Mouse (Mus musculus) liver, embryonic 11.5 days (tissue): ENCODE measurements around the gene Asphd2. TPM values are rescaled to one million over a fixed set of nuclear protein-coding genes. Genes with fewer than 3 reads are reported as not detected.

Experiments used
- ATAC-seq: fragments of 200-750 bp; cut with Nextera tagmentation; replicated peaks from 2 replicates; pipeline ENCODE4 v1.8.0; 2017; ENCODE audit warnings: moderate number of reproducible peaks, mild to moderate bottlenecking, moderate TSS enrichment, moderate library complexity; ENCODE audit not compliant: low FRiP score
- DNase-seq: peaks from one replicate; pipeline ENCODE4 v3.0.0-alpha.2; 2017; ENCODE audit warnings: low spot score
- H3K27ac ChIP-seq: fragments of 300-500 bp; sonication (generic); 2 replicates; pipeline ENCODE4 v1.5.1; 2014; ENCODE audit warnings: mild to moderate bottlenecking, low read depth, low read length, control low read depth
- H3K27me3 ChIP-seq: fragments of 300-500 bp; sonication (generic); replicated peaks from 2 replicates; pipeline ENCODE4 v1.6.1; 2014; ENCODE audit warnings: low read length, mixed read lengths; ENCODE audit not compliant: control insufficient read depth, insufficient read depth
- H3K36me3 ChIP-seq: fragments of 300-500 bp; sonication (generic); 2 replicates; pipeline ENCODE4 v1.6.1; 2014; ENCODE audit warnings: mild to moderate bottlenecking, low read length, moderate library complexity, mixed read lengths; ENCODE audit not compliant: control insufficient read depth, insufficient read depth
- H3K4me1 ChIP-seq: fragments of 300-500 bp; sonication (generic); replicated peaks from 2 replicates; pipeline ENCODE4 v1.6.1; 2014; ENCODE audit warnings: low read length, mixed read lengths; ENCODE audit not compliant: control insufficient read depth, insufficient read depth
- H3K4me2 ChIP-seq: fragments of 300-500 bp; sonication (generic); 2 replicates; pipeline ENCODE4 v1.6.1; 2014; ENCODE audit warnings: mild to moderate bottlenecking, control low read depth, moderate library complexity
- H3K4me3 ChIP-seq: fragments of 300-500 bp; sonication (generic); 2 replicates; pipeline ENCODE4 v1.5.1; 2014; ENCODE audit warnings: low read depth, low read length, control low read depth
- H3K9ac ChIP-seq: fragments of 300-500 bp; sonication (generic); 2 replicates; pipeline ENCODE4 v1.6.1; 2014; ENCODE audit warnings: low read depth, low read length, control low read depth
- H3K9me3 ChIP-seq: fragments of 300-500 bp; sonication (generic); 2 replicates; pipeline ENCODE4 v1.6.1; 2016; ENCODE audit warnings: low read length, inconsistent platforms, mixed read lengths; ENCODE audit not compliant: control insufficient read depth
- WGBS: fragments of 180-500 bp; shearing (Covaris S2); extraction: QIAGEN DNeasy Blood & Tissue Kit; methylation state at CpG from one replicate; pipeline ENCODE4 v1.1.7; 2014; 5-methylcytosine and 5-hydroxymethylcytosine counted together
- polyA plus RNA-seq: library from polyadenylated mRNA; unstranded; fragments of >200 nt; fragmentation: Nextera tagmentation; extraction: Ambion mirVana; gene quantifications from 2 replicates; pipeline ENCODE4 v1.2.1, GENCODE M21; 2014

Asphd2 gene
- polyA plus RNA-seq, 1 experiment from 2014 or later, result 3.7 TPM

GRCm38 (mm10) chr5:112399284-112399683, 4.6 kb upstream of the Asphd2 start:
- H3K27me3 ChIP-seq, result peaks cover 18% of the 10 kb centered on the region
- H3K27ac ChIP-seq, result no peak overlapping the region
- no peaks in the 10 kb centered on the region for H3K9me3 ChIP-seq
- H3K4me1 ChIP-seq, result no peaks in the 10 kb centered on the region
- 68% methylated on average over 10 of the region's 10 CpGs for WGBS
- no peak overlapping the region for H3K4me2 ChIP-seq
- ATAC-seq (no peak), DNase-seq (no peak)
- H3K4me3 ChIP-seq, result no peak overlapping the region
- H3K9ac ChIP-seq, result no peak overlapping the region
- no peaks in the 10 kb centered on the region for H3K36me3 ChIP-seq

GRCm38 (mm10) chr5:112396066-112396465, 1.4 kb upstream of the Asphd2 start:
- no peaks in the 10 kb centered on the region for H3K36me3 ChIP-seq
- H3K27me3 ChIP-seq, result peaks cover 50% of the 10 kb centered on the region
- no peak overlapping the region for H3K27ac ChIP-seq
- no peaks in the 10 kb centered on the region for H3K9me3 ChIP-seq
- no peak for DNase-seq
- ATAC-seq, result no peak
- H3K4me2 ChIP-seq, result no peak overlapping the region
- 77% methylated on average over 18 of the region's 18 CpGs for WGBS
- H3K9ac ChIP-seq, result no peak overlapping the region
- no peaks in the 10 kb centered on the region for H3K4me1 ChIP-seq
- no peak overlapping the region for H3K4me3 ChIP-seq

- ATAC-seq, result 0 out of 2 replicates have a peak, but pooled peaks have one; percentile 49
Measured at GRCm38 (mm10) chr5:112394415-112394763, 277 bp downstream of the Asphd2 start.

GRCm38 (mm10) chr5:112393741-112394414, 788 bp downstream of the Asphd2 start:
- DNase-seq (no peak), ATAC-seq (no peak)
- peak overlapping the region; percentile 70 for H3K4me2 ChIP-seq
- H3K9me3 ChIP-seq, result no peaks in the 10 kb centered on the region
- H3K4me3 ChIP-seq, result peak overlapping the region; percentile 54; the same call in 1 of the 2 replicates
- WGBS, result 16% methylated on average over 18 of the region's 18 CpGs
- peaks cover 53% of the 10 kb centered on the region for H3K27me3 ChIP-seq
- H3K36me3 ChIP-seq, result no peaks in the 10 kb centered on the region
- H3K9ac ChIP-seq, result no peak overlapping the region
- no peak overlapping the region for H3K27ac ChIP-seq
- H3K4me1 ChIP-seq, result no peaks in the 10 kb centered on the region

More at GRCm38 (mm10) chr5:112394415-112394763, 277 bp downstream of the Asphd2 start:
- 1% methylated on average over 27 of the region's 28 CpGs for WGBS
- DNase-seq, result no peak
- Histone ChIP-seq H3K27me3 (peaks cover 53% of the 10 kb centered on the region), H3K9ac (0 out of 2 replicates have a peak overlapping the region, but pooled peaks have one; percentile 30), H3K4me1 (no peaks in the 10 kb centered on the region), H3K27ac (no peak overlapping the region), H3K4me2 (peak overlapping the region; percentile 70), H3K4me3 (peak overlapping the region; percentile 54), H3K9me3 (no peaks in the 10 kb centered on the region), H3K36me3 (no peaks in the 10 kb centered on the region)

- H3K4me2 ChIP-seq, result no peak overlapping the region
- H3K9ac ChIP-seq, result no peak overlapping the region
- WGBS, result 58% methylated on average over 27 of the region's 27 CpGs
- H3K27ac ChIP-seq, result no peak overlapping the region
- H3K27me3 ChIP-seq, result peaks cover 51% of the 10 kb centered on the region
- H3K36me3 ChIP-seq, result no peaks in the 10 kb centered on the region
- H3K4me3 ChIP-seq, result no peak overlapping the region
- ATAC-seq, result no peak
- DNase-seq, result no peak
- no peaks in the 10 kb centered on the region for H3K9me3 ChIP-seq
- H3K4me1 ChIP-seq, result no peaks in the 10 kb centered on the region
Measured at GRCm38 (mm10) chr5:112391676-112392323, 2.9 kb downstream of the Asphd2 start.

- ATAC-seq, result no peak
- no peak overlapping the region for H3K9ac ChIP-seq
- H3K27me3 ChIP-seq, result peaks cover 51% of the 10 kb centered on the region
- no peaks in the 10 kb centered on the region for H3K4me1 ChIP-seq
- 35% methylated on average over 16 of the region's 16 CpGs for whole genome bisulfite sequencing
- no peaks in the 10 kb centered on the region for H3K9me3 ChIP-seq
- no peak overlapping the region for H3K4me2 ChIP-seq
- no peak for DNase-seq
- no peak overlapping the region for H3K4me3 ChIP-seq
- no peak overlapping the region for H3K27ac ChIP-seq
- no peaks in the 10 kb centered on the region for H3K36me3 ChIP-seq
Measured at GRCm38 (mm10) chr5:112391002-112391401, 3.7 kb downstream of the Asphd2 start.

GRCm38 (mm10) chr5:112389352-112389751, 5.3 kb downstream of the Asphd2 start:
- no peak overlapping the region for H3K4me3 ChIP-seq
- H3K27me3 ChIP-seq, result peaks cover 36% of the 10 kb centered on the region
- WGBS, result 79% methylated on average over 9 of the region's 9 CpGs
- H3K9ac ChIP-seq, result no peak overlapping the region
- H3K36me3 ChIP-seq, result no peaks in the 10 kb centered on the region
- DNase-seq (no peak), ATAC-seq (no peak)
- no peak overlapping the region for H3K27ac ChIP-seq
- H3K4me1 ChIP-seq, result peaks cover 11% of the 10 kb centered on the region
- no peak overlapping the region for H3K4me2 ChIP-seq
- no peaks in the 10 kb centered on the region for H3K9me3 ChIP-seq

- Histone ChIP-seq H3K36me3 (no peaks in the 10 kb centered on the region; the same call in 1 of the 2 replicates), H3K4me1 (peaks cover 11% of the 10 kb centered on the region), H3K4me3 (no peak overlapping the region), H3K27ac (no peak overlapping the region), H3K9me3 (no peaks in the 10 kb centered on the region), H3K27me3 (peaks cover 2% of the 10 kb centered on the region), H3K4me2 (no peak overlapping the region), H3K9ac (no peak overlapping the region)
- ATAC-seq (peak; percentile 87), DNase-seq (no peak)
- WGBS, result 52% methylated on average over 2 of the region's 2 CpGs
Measured at GRCm38 (mm10) chr5:112385973-112386372, 8.7 kb downstream of the Asphd2 start.
